Mouse (Mus musculus): ENCODE results near the gene Hagh. TPM values are rescaled to one million over a fixed set of nuclear protein-coding genes. Genes with fewer than 3 reads are reported as not detected.
A peak's percentile ranks its signal among the peaks of the same experiment; 100 is the strongest.

The Hagh gene
- polyA plus RNA-seq, 1 experiment, result not detected

DNA sequence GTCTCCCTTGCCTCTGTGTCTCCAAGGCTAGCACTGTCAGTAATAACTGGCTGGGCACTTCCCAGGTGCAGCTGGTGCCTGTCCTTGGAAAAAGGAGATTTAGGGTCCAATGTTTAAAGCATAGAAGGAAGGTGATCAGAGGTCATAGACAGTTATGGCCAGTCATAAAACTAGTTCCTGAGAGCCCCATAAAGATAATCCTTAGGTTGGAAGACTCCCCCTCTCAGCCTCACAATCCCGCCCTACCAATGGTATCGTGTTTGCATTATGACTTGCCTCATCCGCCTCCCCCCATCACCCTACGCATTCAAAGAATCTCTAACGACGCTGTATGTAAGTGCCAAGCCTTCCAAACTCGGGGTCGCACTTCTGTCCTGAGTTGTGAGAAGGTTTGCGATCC is 4.6 kb downstream of the Hagh start:
- H3K4me1 ChIP-seq (ENCODE audit: control insufficient read depth, insufficient read depth, low read length), result no peaks in the 10 kb centered on the region; the same call in 1 of the 2 replicates
- WGBS, result 62% methylated on average over 9 of the region's 9 CpGs
- TF ChIP-seq CTCF (IDR thresholded peaks at IDR 0.05; ENCODE audit: insufficient read depth, low read depth, low read length) (no peak), POLR2A (IDR thresholded peaks at IDR 0.05; ENCODE audit: insufficient read depth, low read depth, low read length) (no peak)
- H3K4me3 ChIP-seq (ENCODE audit: insufficient read depth, low read depth, low read length), result no peak overlapping the region
- no peak overlapping the region for H3K27ac ChIP-seq (ENCODE audit: insufficient read depth, low read depth, low read length)

DNA sequence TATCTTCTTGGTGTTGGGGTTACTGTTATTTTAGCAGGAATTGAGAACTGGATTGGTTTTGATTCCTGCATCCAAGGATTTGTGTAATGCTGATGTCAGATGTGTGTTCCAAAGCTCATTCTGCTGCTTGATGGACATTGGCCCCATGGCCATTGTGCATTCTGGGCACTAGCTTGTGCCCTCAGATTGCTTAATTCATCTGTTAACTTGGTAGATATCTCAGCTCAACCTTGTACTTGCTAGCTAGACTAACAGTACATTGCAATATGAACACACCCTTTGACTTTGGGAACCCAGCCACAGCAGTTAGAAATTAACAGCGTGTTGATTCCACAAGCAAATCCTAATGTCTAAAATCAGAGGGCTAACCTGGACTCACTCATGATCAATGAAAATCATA is 7.4 kb downstream of the Hagh start:
- TF ChIP-seq POLR2A (IDR thresholded peaks at IDR 0.05; ENCODE audit: insufficient read depth, low read depth, low read length), result no peak
- TF ChIP-seq CTCF (IDR thresholded peaks at IDR 0.05; ENCODE audit: insufficient read depth, low read depth, low read length), result no peak
- WGBS, result 100% methylated on average over 1 of the region's 1 CpGs
- Histone ChIP-seq H3K27ac (ENCODE audit: insufficient read depth, low read depth, low read length) (no peak overlapping the region), H3K4me1 (ENCODE audit: control insufficient read depth, insufficient read depth, low read length) (peaks cover 4% of the 10 kb centered on the region), H3K4me3 (ENCODE audit: insufficient read depth, low read depth, low read length) (no peak overlapping the region)

DNA sequence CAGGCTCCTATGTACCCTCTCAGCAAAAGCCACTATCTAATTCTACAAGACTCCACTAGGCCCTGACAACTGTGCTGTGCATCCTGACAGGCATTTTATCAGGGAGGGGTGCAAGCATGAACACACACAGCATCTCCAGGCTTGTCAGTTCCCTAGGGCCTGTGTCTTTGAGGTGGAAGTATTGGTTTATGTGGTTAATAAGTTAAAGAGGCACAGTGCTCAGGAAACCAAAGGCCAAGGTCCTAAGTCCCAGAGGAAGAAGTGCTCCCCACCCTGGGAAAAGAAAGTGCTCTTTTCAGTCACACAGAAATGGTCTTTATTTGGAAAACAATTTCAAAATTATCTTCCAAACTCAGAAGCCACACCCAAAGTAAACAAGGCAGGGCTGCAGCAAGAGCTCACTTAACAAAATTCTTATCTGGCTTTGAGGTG is 8.7 kb downstream of the Hagh start:
- H3K27ac ChIP-seq (ENCODE audit: insufficient read depth, low read depth, low read length), result no peak overlapping the region
- TF ChIP-seq CTCF (IDR thresholded peaks at IDR 0.05; ENCODE audit: insufficient read depth, low read depth, low read length), result no peak
- TF ChIP-seq POLR2A (IDR thresholded peaks at IDR 0.05; ENCODE audit: insufficient read depth, low read depth, low read length), result no peak
- H3K4me1 ChIP-seq (ENCODE audit: control insufficient read depth, insufficient read depth, low read length), result peaks cover 4% of the 10 kb centered on the region
- no peak overlapping the region for H3K4me3 ChIP-seq (ENCODE audit: insufficient read depth, low read depth, low read length)

DNA sequence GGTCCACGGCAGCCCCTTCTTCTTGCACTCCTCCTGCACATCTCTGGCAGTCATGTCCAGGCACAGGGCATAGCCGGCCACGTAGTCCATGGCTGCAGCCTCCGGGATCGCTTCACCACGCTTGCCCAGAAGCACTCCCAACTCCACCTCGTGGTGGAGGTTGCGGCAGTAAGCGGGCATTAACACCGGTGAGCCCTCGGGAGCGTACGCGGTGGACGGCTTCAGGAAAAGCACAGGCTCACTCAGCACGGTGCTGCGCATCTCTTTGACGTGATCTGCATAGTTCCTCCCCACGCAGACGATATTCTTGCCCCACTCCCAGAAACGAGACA is 9.8 kb downstream of the Hagh start:
- Histone ChIP-seq H3K27ac (ENCODE audit: insufficient read depth, low read depth, low read length) (peak overlapping the region; percentile 91), H3K4me3 (ENCODE audit: insufficient read depth, low read depth, low read length) (peak overlapping the region; percentile 65), H3K4me1 (ENCODE audit: control insufficient read depth, insufficient read depth, low read length) (peaks cover 4% of the 10 kb centered on the region)
- no peak for TF ChIP-seq CTCF (IDR thresholded peaks at IDR 0.05; ENCODE audit: insufficient read depth, low read depth, low read length)
- no peak for TF ChIP-seq POLR2A (IDR thresholded peaks at IDR 0.05; ENCODE audit: insufficient read depth, low read depth, low read length)
- under 1% methylated on average over 21 of the region's 21 CpGs for WGBS

DNA sequence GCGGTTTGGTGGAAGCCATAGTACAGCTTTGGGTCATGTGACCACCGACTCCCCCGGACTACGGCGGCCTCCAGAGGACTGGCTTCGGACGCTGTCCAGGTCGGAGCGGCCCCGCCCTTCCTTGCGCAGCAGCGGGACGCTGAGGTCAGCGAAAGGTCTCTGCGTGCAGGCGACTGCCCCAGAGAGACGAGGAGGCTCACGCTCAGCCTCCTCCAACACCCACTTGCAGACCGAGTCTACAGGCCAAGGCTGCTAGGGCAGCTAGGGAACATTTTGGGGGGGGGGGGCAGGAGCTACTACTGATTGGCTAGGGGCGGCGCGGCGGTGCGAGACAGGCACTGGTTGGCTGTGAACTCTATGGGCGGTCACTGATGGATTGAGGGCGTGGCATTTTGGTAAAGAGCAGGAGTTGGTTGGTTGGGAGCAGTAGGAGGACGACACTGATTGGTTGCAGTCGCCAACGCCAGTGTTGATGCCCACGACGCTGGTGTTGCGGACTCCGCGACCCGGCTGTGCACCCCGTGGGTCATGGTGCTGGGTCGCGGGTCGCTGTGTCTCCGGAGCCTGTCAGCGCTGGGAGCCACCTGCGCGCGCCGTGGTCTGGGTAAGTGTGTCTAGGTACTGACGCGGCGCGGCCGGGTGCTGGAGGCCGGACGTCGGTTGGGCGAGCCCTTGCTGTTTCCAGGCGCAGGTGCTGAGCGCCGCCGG is 10.3 kb downstream of the Hagh start, which contains the start of gene Fahd1:
Gene Fahd1 (minus strand): TSS at position 300 of the 708 bp plus-strand sequence.
- H3K4me1 ChIP-seq (ENCODE audit: control insufficient read depth, insufficient read depth, low read length), result peaks cover 5% of the 10 kb centered on the region
- TF ChIP-seq CTCF (IDR thresholded peaks at IDR 0.05; ENCODE audit: insufficient read depth, low read depth, low read length) (no peak), POLR2A (IDR thresholded peaks at IDR 0.05; ENCODE audit: insufficient read depth, low read depth, low read length) (peak; percentile 72; the same call in 1 of the 2 replicates)
- WGBS, result under 1% methylated on average over 58 of the region's 58 CpGs

DNA sequence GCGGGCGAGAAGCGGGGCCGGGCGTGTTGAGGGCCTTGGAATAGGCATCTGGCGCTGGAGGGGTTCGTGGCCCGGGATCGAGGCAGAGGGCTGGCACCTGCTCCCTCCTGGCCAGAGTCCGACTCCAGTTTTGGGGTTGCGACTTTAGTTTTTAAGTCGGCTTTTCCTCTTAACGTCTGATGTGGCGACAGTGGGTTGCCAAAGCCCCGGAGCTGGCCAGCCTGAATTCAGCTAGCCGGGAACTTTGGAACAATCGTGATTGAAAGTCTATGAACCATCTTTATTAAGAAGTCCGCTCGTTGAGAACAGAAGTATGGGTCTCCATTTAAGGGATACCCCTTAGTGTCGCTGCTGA is 10.8 kb downstream of the Hagh start:
- 0% methylated on average over 20 of the region's 20 CpGs for WGBS
- peak overlapping the region; percentile 17 for H3K27ac ChIP-seq (ENCODE audit: insufficient read depth, low read depth, low read length)
- TF ChIP-seq POLR2A (IDR thresholded peaks at IDR 0.05; ENCODE audit: insufficient read depth, low read depth, low read length), result no peak
- no peak for TF ChIP-seq CTCF (IDR thresholded peaks at IDR 0.05; ENCODE audit: insufficient read depth, low read depth, low read length)

More for the DNA sequence above, 10.3 kb downstream of the Hagh start, which contains the start of gene Fahd1:
- Histone ChIP-seq H3K4me3 (ENCODE audit: insufficient read depth, low read depth, low read length) (peak within 1 kb of the TSS; percentile 65), H3K27ac (ENCODE audit: insufficient read depth, low read depth, low read length) (peak within 1 kb of the TSS; percentile 91)

DNA sequence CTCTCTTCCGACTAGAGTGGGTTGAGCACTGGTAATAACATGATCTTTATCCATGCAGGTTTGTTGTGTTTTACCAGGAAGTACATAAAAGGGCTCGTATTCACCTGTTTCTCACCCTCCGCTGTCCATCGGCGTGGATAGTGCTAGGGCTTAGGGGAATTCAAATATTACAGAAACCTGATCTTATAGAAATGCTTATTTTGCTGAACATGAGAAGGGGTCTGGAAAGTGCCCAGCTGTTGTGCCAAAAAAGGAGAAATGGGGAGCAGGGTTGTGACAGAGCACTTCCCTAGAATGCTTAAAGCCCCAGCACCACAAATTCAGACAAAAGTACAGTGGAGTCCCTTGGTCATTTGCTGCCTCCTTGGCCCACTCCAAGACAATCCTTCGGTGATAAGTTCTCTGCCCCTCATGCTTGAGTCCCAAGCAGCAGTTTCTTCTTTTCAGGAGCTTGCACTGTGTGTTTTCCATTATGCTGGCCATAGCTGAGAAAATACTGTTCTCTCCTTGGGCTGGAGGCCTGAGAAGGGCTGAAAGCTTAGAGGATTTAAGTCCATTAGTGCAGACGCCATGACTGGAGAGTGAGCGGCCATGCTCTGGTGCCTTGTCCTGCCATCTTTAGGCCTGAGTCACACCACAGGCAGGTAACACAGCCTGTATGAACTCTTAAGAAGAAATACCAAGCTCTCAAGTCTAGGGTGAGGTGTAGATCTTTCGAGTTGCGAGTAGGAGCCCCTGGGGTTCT is 11.6 kb downstream of the Hagh start:
- H3K4me1 ChIP-seq (ENCODE audit: control insufficient read depth, insufficient read depth, low read length), result peaks cover 15% of the 10 kb centered on the region
- TF ChIP-seq CTCF (IDR thresholded peaks at IDR 0.05; ENCODE audit: insufficient read depth, low read depth, low read length), result no peak
- TF ChIP-seq POLR2A (IDR thresholded peaks at IDR 0.05; ENCODE audit: insufficient read depth, low read depth, low read length), result no peak
- no peak overlapping the region for H3K27ac ChIP-seq (ENCODE audit: insufficient read depth, low read depth, low read length)
- no peak overlapping the region for H3K4me3 ChIP-seq (ENCODE audit: insufficient read depth, low read depth, low read length)
- 75% methylated on average over 10 of the region's 10 CpGs for WGBS

More for the DNA sequence above, 10.8 kb downstream of the Hagh start:
- peak overlapping the region; percentile 65 for H3K4me3 ChIP-seq (ENCODE audit: insufficient read depth, low read depth, low read length)
- H3K4me1 ChIP-seq (ENCODE audit: control insufficient read depth, insufficient read depth, low read length), result peaks cover 9% of the 10 kb centered on the region

DNA sequence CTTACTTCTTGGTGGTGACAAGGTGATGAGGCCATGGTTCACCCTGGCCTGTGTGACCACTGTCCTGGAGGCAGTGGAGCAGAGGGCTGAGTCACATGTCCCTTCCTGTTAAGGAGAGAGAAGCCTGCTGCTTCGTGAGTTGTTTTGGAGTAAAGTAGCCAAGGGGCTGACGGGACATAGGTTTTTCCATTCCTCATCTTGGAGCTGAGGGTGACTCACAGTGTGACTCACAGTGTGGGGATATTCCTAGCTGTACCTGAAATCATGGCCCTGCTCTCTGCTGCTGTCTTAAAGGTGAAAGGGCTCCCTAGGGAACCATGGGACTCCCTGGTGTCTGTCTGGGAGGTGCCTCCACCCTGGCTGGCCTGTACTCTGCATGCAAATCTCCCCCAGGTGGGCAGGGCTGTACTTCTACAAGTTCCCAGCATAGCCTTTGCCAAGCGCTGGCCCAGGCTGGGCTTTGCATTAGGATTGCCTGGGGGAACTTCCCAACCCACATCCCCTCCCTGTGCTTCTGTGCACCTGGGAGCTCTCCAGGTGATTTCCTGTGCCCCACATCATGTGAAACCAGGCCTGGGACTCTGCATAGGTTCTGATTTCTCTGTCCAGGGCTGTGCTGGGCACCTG is 16.0 kb downstream of the Hagh start:
- Histone ChIP-seq H3K27ac (ENCODE audit: insufficient read depth, low read depth, low read length) (no peak overlapping the region), H3K4me1 (ENCODE audit: control insufficient read depth, insufficient read depth, low read length) (peaks cover 23% of the 10 kb centered on the region), H3K4me3 (ENCODE audit: insufficient read depth, low read depth, low read length) (no peak overlapping the region)
- TF ChIP-seq CTCF (IDR thresholded peaks at IDR 0.05; ENCODE audit: insufficient read depth, low read depth, low read length), result no peak
- no peak for TF ChIP-seq POLR2A (IDR thresholded peaks at IDR 0.05; ENCODE audit: insufficient read depth, low read depth, low read length)
- WGBS, result 43% methylated on average over 3 of the region's 3 CpGs

DNA sequence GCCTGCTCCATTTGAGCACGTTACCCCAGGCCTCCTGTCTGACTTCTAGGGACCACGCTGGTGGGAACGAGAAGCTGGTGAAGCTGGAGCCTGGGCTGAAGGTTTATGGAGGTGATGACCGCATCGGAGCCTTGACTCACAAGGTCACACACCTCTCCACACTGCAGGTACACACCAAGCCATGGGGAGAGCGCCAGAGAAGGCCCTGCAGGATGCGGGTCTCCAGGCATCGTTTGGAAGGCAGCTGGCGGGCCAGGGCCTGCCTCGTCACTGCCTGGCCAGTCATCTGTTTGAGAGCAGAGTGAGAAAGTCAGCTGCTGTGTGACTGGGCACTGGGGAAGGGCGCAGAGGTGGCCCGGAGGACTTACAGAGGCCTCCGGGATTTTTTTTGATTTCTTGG is 16.6 kb downstream of the Hagh start:
- no peak for TF ChIP-seq CTCF (IDR thresholded peaks at IDR 0.05; ENCODE audit: insufficient read depth, low read depth, low read length)
- TF ChIP-seq POLR2A (IDR thresholded peaks at IDR 0.05; ENCODE audit: insufficient read depth, low read depth, low read length), result no peak
- Histone ChIP-seq H3K4me1 (ENCODE audit: control insufficient read depth, insufficient read depth, low read length) (peaks cover 22% of the 10 kb centered on the region), H3K4me3 (ENCODE audit: insufficient read depth, low read depth, low read length) (no peak overlapping the region), H3K27ac (ENCODE audit: insufficient read depth, low read depth, low read length) (no peak overlapping the region)
- 92% methylated on average over 13 of the region's 13 CpGs for WGBS
